In genomic region chr8:88019243-88020115, GRCm38 (mm10) we compare ENCODE assay signal across 21 mouse cellular contexts.
DNase-seq lines count a peak whose midpoint lies in the region; ATAC-seq and TF ChIP-seq lines count a peak whose summit lies in the region.
"Had no signal": no experiment of that assay in that cellular context is flagged by ENCODE, and none has a peak within 500 bp of the region (broad histone marks: within the 10 kb centered on the region; RNA-seq: fewer than 3 reads in every experiment).

No protein-coding gene starts in this region.

- H3K27me3 ChIP-seq in hindbrain, embryonic 10.5 days (ENCODE audit: insufficient read depth, poor library complexity, severe bottlenecking): peaks cover 6% of the 10 kb centered on the region; the same call in 1 of the 2 replicates
- no peaks in the 10 kb centered on the region for H3K27me3 ChIP-seq in hindbrain, postnatal 0 days (ENCODE audit: insufficient read depth, low read length)
- H3K27me3 ChIP-seq in midbrain, embryonic 10.5 days (ENCODE audit: low read depth, poor library complexity, severe bottlenecking): peaks cover 4% of the 10 kb centered on the region; the same call in 1 of the 2 replicates
- no peaks in the 10 kb centered on the region for H3K27me3 ChIP-seq in midbrain, embryonic 16.5 days (ENCODE audit: control insufficient read depth, insufficient read depth, low read depth, low read length)
- H3K27me3 ChIP-seq in midbrain, embryonic 12.5 days: 0 out of 2 replicates have a peak, but pooled peaks cover 3% of the 10 kb centered on the region
- no peaks in the 10 kb centered on the region for H3K27me3 ChIP-seq in kidney, adult 2 months (replicated peaks; ENCODE audit: control insufficient read depth, insufficient read depth, low read length)
- H3K27me3 ChIP-seq: CH12.LX; embryonic facial prominence, embryonic 15.5 days; stomach, embryonic 15.5 days had no signal

- no peaks in the 10 kb centered on the region for H3K36me3 ChIP-seq in hindbrain, embryonic 10.5 days
- H3K36me3 ChIP-seq in hindbrain, postnatal 0 days (ENCODE audit: insufficient read depth, low read length): no peaks in the 10 kb centered on the region
- no peaks in the 10 kb centered on the region for H3K36me3 ChIP-seq in midbrain, embryonic 10.5 days
- no peaks in the 10 kb centered on the region for H3K36me3 ChIP-seq in midbrain, embryonic 16.5 days (ENCODE audit: control insufficient read depth, insufficient read depth, low read length)
- H3K36me3 ChIP-seq in midbrain, embryonic 12.5 days: no peaks in the 10 kb centered on the region
- no peaks in the 10 kb centered on the region for H3K36me3 ChIP-seq in kidney, adult 2 months (ENCODE audit: control insufficient read depth, insufficient read depth, low read length)
- H3K36me3 ChIP-seq: embryonic facial prominence, embryonic 15.5 days; heart, embryonic 12.5 days; stomach, embryonic 15.5 days had no signal

- TF ChIP-seq POLR2A in kidney, adult 2 months (IDR thresholded peaks at IDR 0.05; ENCODE audit: low read depth, low read length): no peak

- TF ChIP-seq CTCF in hindbrain, postnatal 0 days (IDR thresholded peaks at IDR 0.05; ENCODE audit: low read depth): no peak
- TF ChIP-seq CTCF in kidney, adult 2 months (conservative IDR thresholded peaks at IDR 0.05; ENCODE audit: insufficient read depth, insufficient read length, low read depth, low read length): no peak

- no peak for ATAC-seq in hindbrain, postnatal 0 days
- no peak for ATAC-seq in midbrain, embryonic 16.5 days
- no peak for ATAC-seq in midbrain, embryonic 12.5 days (ENCODE audit: low FRiP score, low read depth)

- peaks cover 8% of the 10 kb centered on the region for H3K9me3 ChIP-seq in hindbrain, embryonic 10.5 days
- no peaks in the 10 kb centered on the region for H3K9me3 ChIP-seq in hindbrain, postnatal 0 days (ENCODE audit: low read length)
- H3K9me3 ChIP-seq in midbrain, embryonic 10.5 days (replicated peaks): peaks cover 8% of the 10 kb centered on the region
- no peaks in the 10 kb centered on the region for H3K9me3 ChIP-seq in midbrain, embryonic 16.5 days (replicated peaks; ENCODE audit: control insufficient read depth, low read length, poor library complexity, severe bottlenecking)
- peaks cover 6% of the 10 kb centered on the region; the same call in 1 of the 2 replicates for H3K9me3 ChIP-seq in midbrain, embryonic 12.5 days
- H3K9me3 ChIP-seq: embryonic facial prominence, embryonic 15.5 days; stomach, embryonic 15.5 days had no signal

- H3K4me1 ChIP-seq in hindbrain, embryonic 10.5 days (replicated peaks): peaks cover 33% of the 10 kb centered on the region
- no peaks in the 10 kb centered on the region for H3K4me1 ChIP-seq in hindbrain, postnatal 0 days (ENCODE audit: insufficient read depth, low read length)
- H3K4me1 ChIP-seq in midbrain, embryonic 10.5 days: peaks cover 31% of the 10 kb centered on the region
- H3K4me1 ChIP-seq in midbrain, embryonic 16.5 days (ENCODE audit: control insufficient read depth, insufficient read depth, low read length): peaks cover 9% of the 10 kb centered on the region; the same call in 1 of the 2 replicates
- H3K4me1 ChIP-seq in midbrain, embryonic 12.5 days: peaks cover 10% of the 10 kb centered on the region
- H3K4me1 ChIP-seq in kidney, adult 2 months (ENCODE audit: control insufficient read depth, insufficient read depth, low read length): no peaks in the 10 kb centered on the region
- H3K4me1 ChIP-seq: heart, embryonic 12.5 days; stomach, embryonic 15.5 days had no signal

- DNase-seq in hindbrain, embryonic 10.5 days (ENCODE audit: low spot score): no peak
- DNase-seq in hindbrain, postnatal 0 days (ENCODE audit: low spot score): no peak
- no peak for DNase-seq in midbrain, embryonic 10.5 days (ENCODE audit: low spot score)
- peak; percentile 80 for DNase-seq in ES-CJ7 (ENCODE audit: low read depth, low spot score)
- DNase-seq in kidney, adult 2 months: no peak
- DNase-seq: adrenal gland, adult 8-10 months; cerebellum, adult 9-11 months; heart, adult 11 months; heart, postnatal 14 days; kidney, adult 11 months; kidney, postnatal 10 days; liver; thymus, adult 18-20 months; thymus, postnatal 4 days had no signal

- no peak overlapping the region for H3K9ac ChIP-seq in hindbrain, postnatal 0 days (replicated peaks; ENCODE audit: low read length)
- no peak overlapping the region for H3K9ac ChIP-seq in midbrain, embryonic 16.5 days (ENCODE audit: low read depth, low read length)
- no peak overlapping the region for H3K9ac ChIP-seq in midbrain, embryonic 12.5 days (replicated peaks)
- H3K9ac ChIP-seq: embryonic facial prominence, embryonic 15.5 days; heart, embryonic 12.5 days; stomach, embryonic 15.5 days had no signal

- no peak overlapping the region for H3K4me3 ChIP-seq in hindbrain, embryonic 10.5 days
- no peak overlapping the region for H3K4me3 ChIP-seq in hindbrain, postnatal 0 days (ENCODE audit: low read length)
- no peak overlapping the region for H3K4me3 ChIP-seq in midbrain, embryonic 10.5 days
- H3K4me3 ChIP-seq in midbrain, embryonic 16.5 days (ENCODE audit: low read depth, low read length): no peak overlapping the region
- H3K4me3 ChIP-seq in midbrain, embryonic 12.5 days: no peak overlapping the region
- no peak overlapping the region for H3K4me3 ChIP-seq in kidney, adult 2 months (ENCODE audit: insufficient read depth, low read depth, low read length)
- H3K4me3 ChIP-seq: embryonic facial prominence, embryonic 15.5 days; heart, embryonic 12.5 days; layer of hippocampus, adult 2 months; stomach, embryonic 15.5 days had no signal

- WGBS in hindbrain, embryonic 10.5 days: 76% methylated on average over 17 of the region's 17 CpGs
- 64% methylated on average over 17 of the region's 17 CpGs for WGBS in hindbrain, postnatal 0 days
- WGBS in midbrain, embryonic 10.5 days: 83% methylated on average over 17 of the region's 17 CpGs
- 65% methylated on average over 17 of the region's 17 CpGs for WGBS in midbrain, embryonic 16.5 days
- 81% methylated on average over 17 of the region's 17 CpGs for WGBS in midbrain, embryonic 12.5 days
- WGBS in kidney, adult 2 months: 88% methylated on average over 17 of the region's 17 CpGs

- H3K27ac ChIP-seq in hindbrain, embryonic 10.5 days: peak overlapping the region; percentile 18; the same call in 1 of the 2 replicates
- no peak overlapping the region for H3K27ac ChIP-seq in hindbrain, postnatal 0 days
- peak overlapping the region; percentile 28; the same call in 1 of the 2 replicates for H3K27ac ChIP-seq in midbrain, embryonic 10.5 days (replicated peaks)
- H3K27ac ChIP-seq in midbrain, embryonic 16.5 days (ENCODE audit: low read length): no peak overlapping the region
- 0 out of 2 replicates have a peak overlapping the region, but pooled peaks have one; percentile 35 for H3K27ac ChIP-seq in midbrain, embryonic 12.5 days (replicated peaks)
- no peak overlapping the region for H3K27ac ChIP-seq in kidney, adult 2 months (ENCODE audit: insufficient read depth, low read depth, low read length)
- H3K27ac ChIP-seq: embryonic facial prominence, embryonic 15.5 days; layer of hippocampus, adult 2 months; stomach, embryonic 15.5 days had no signal

- no peak overlapping the region for H3K4me2 ChIP-seq in hindbrain, postnatal 0 days (ENCODE audit: low read depth, low read length)
- H3K4me2 ChIP-seq in midbrain, embryonic 16.5 days (ENCODE audit: low read length): no peak overlapping the region
- H3K4me2 ChIP-seq in midbrain, embryonic 12.5 days (replicated peaks): no peak overlapping the region
- H3K4me2 ChIP-seq: embryonic facial prominence, embryonic 15.5 days; heart, embryonic 12.5 days; stomach, embryonic 15.5 days had no signal

Comparison
In these comparisons a context has a peak if more than half of its experiments do, and no peak if none do; other contexts are left out.
1. H3K27ac ChIP-seq: peak in hindbrain, embryonic 10.5 days (single experiment), midbrain, embryonic 10.5 days (single experiment) and midbrain, embryonic 12.5 days (single experiment); none in hindbrain, postnatal 0 days (single experiment), midbrain, embryonic 16.5 days (single experiment) and kidney, adult 2 months (single experiment).